Mouse (Mus musculus): Measurements from ENCODE around the gene Cox6a2. TPM values are rescaled to one million over a fixed set of nuclear protein-coding genes. Genes with fewer than 3 reads are reported as not detected.

The Cox6a2 gene
- total RNA-seq, 4 experiments from 2014 or later: 1,058 to 1,573 (median 1,397) TPM

Other genes starting within 250 kb of the Cox6a2 start
- 10 to 100 TPM; 52.0 to 94.3 (median 70.5) TPM for gene Fus, start 238.9 kb downstream of the Cox6a2 start, total RNA-seq (2022)
- under 1 TPM in 3 of 4 experiments, not detected in 1; 0.21 to 0.75 (median 0.43) TPM for gene Pycard, start 212.5 kb downstream of the Cox6a2 start, total RNA-seq (2022)
- 100 to 1,000 TPM; 204 to 246 (median 223) TPM for gene Trim72, start 202.4 kb downstream of the Cox6a2 start, total RNA-seq (2022)
- 1 to 10 TPM in 2 of 4 experiments, under 1 TPM in 2; 0.60 to 3.1 (median 1.1) TPM for gene Itgam, start 143.7 kb downstream of the Cox6a2 start, total RNA-seq (2022)
- gene Gm49368, start 143.7 kb downstream of the Cox6a2 start, total RNA-seq (2022): not detected
- gene Itgax, start 76.8 kb downstream of the Cox6a2 start, total RNA-seq (2022): under 1 TPM in 2 of 4 experiments, not detected in 2; 0.07 to 0.18 TPM
- under 1 TPM in 1 of 4 experiments, not detected in 3; 0.10 TPM for gene Itgad, start 52.0 kb downstream of the Cox6a2 start, total RNA-seq (2022)
- 10 to 100 TPM in 1 of 4 experiments, 1 to 10 TPM in 3; 7.3 to 11.0 (median 8.7) TPM for gene Armc5, start 31.0 kb upstream of the Cox6a2 start, total RNA-seq (2022)
- 1 to 10 TPM; 1.7 to 3.0 (median 1.9) TPM for gene 9130023H24Rik, start 31.6 kb upstream of the Cox6a2 start, total RNA-seq (2022)
- 1 to 10 TPM; 3.3 to 4.1 (median 3.6) TPM for gene Tgfb1i1, start 40.4 kb upstream of the Cox6a2 start, total RNA-seq (2022)
- gene Slc5a2, start 59.3 kb upstream of the Cox6a2 start, total RNA-seq (2022): not detected
- 1 to 10 TPM; 2.2 to 2.5 (median 2.3) TPM for gene BC017158, start 91.8 kb upstream of the Cox6a2 start, total RNA-seq (2022)
- gene Rgs10, start 212.4 kb upstream of the Cox6a2 start, total RNA-seq (2022): 1 to 10 TPM in 2 of 4 experiments, under 1 TPM in 2; 0.77 to 4.1 (median 1.3) TPM

Data from gastrocnemius, adult 8-10 months (tissue).